Mouse (Mus musculus) G1E-ER4 (cell line): Measurements from ENCODE around the gene Slc45a1. TPM values are rescaled to one million over a fixed set of nuclear protein-coding genes. Genes with fewer than 3 reads are reported as not detected.

ENCODE experiments used
- GATA1 ChIP-seq: IDR thresholded peaks from one replicate; pipeline ENCODE4 v1.8.0; 2012; ENCODE audit warnings: low read length, inconsistent platforms
- polyA plus RNA-seq: library from polyadenylated mRNA; stranded (reverse); fragments of >175 nt; gene quantifications from 2 replicates; pipeline ENCODE4 v1.2.3, GENCODE M21; 2012

Slc45a1 gene
- polyA plus RNA-seq, 1 experiment = not detected

- TF ChIP-seq GATA1 = no peak
Observed at GRCm38 (mm10) chr4:150625425-150625824, 26.5 kb downstream of the Slc45a1 start.

DNA sequence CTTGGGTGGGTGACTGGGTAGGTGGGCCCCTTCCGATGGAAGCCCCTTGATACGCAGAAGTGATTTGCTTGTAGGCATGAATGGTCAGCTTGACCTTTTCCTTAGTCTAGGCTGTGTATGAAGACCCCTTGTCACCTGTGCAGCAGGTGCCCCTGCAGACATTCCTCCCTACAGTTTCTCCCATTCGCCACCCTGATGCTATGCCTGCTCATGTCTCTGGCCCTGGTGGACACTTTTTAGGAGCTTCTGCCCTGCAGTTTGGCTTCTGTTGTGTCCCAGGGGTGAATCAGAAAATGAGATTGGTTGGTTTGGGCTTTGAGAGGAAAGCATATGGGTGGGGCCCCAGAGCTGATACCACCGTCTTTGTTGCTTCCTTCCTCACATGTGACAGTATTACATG lies 27.0 kb downstream of the Slc45a1 start:
- no peak for TF ChIP-seq GATA1

GRCm38 (mm10) chr4:150624214-150624823 lies 27.7 kb downstream of the Slc45a1 start:
- TF ChIP-seq GATA1 = no peak

GRCm38 (mm10) chr4:150622641-150623040 lies 29.3 kb downstream of the Slc45a1 start:
- TF ChIP-seq GATA1 = no peak

DNA sequence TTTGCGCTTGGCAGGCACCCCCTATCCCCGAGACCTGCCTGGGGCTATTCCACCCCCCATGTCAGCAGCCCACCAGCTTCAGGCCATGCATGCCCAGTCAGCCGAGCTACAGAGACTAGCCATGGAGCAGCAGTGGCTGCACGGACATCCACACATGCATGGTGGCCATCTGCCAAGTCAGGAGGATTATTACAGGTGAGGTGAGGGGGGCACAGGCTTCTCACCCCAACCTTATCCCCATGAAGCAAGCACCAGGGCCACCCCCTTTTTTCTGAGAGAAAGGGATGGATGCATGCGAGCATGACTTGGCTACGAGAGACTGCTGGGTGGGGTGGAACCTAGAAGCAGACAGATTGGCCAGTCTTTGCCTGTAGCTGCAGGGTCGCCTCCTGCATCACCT lies 33.0 kb downstream of the Slc45a1 start:
- no peak for TF ChIP-seq GATA1

DNA sequence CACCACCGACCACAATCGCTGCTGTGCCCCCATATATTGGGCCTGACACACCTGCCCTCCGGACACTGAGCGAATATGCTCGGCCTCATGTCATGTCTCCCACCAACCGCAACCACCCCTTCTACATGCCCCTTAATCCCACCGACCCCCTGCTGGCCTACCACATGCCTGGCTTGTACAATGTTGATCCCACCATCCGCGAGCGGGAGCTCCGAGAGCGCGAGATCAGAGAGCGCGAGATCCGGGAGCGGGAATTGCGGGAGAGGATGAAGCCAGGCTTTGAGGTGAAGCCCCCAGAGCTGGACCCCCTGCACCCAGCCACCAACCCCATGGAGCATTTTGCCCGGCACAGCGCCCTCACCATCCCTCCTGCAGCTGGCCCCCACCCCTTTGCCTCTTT lies 35.1 kb downstream of the Slc45a1 start:
- no peak for TF ChIP-seq GATA1

DNA sequence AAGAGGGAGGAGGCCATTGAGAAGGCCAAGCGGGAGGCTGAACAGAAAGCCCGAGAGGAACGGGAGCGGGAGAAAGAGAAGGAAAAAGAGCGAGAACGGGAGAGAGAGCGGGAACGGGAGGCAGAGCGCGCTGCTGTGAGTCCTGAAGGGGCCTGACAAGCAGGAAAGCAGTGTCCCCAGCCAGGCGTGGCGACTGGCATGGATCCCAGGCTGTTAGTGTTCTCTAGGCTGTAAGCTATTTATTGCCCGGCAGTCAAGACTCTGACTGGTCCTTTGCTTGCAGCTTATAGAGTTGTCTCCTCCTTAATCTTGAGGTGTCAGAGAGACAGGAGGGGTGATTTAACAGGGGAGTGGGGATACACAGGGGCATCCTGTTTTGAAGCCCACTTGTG lies 35.9 kb downstream of the Slc45a1 start:
- TF ChIP-seq GATA1 = no peak

- no peak for TF ChIP-seq GATA1
Observed at GRCm38 (mm10) chr4:150615251-150616028, 36.5 kb downstream of the Slc45a1 start.

- no peak for TF ChIP-seq GATA1
Observed at GRCm38 (mm10) chr4:150613715-150614114, 38.3 kb downstream of the Slc45a1 start.

DNA sequence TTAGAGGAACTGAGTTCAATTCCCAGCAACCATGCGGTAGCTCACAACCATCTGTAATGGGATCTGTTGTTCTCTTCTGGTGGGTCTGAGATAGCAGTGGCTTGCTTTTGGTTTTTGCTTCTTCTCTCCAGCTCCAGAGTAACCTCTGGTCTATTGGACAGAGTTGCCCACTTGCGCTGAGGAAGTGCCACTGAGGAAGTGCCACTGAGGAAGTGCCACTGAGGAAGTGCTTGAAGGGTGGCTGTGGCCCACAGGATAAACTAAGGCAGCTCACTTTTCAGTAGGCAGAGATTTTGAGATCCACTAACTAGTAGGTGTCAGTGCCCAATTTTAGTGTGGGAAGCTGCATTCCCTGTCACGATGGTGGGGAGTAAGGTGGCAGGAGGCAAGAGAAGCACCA lies 43.3 kb downstream of the Slc45a1 start:
- no peak for TF ChIP-seq GATA1

- no peak for TF ChIP-seq GATA1
Observed at GRCm38 (mm10) chr4:150606449-150607161, 45.4 kb downstream of the Slc45a1 start.

- TF ChIP-seq GATA1 = no peak
Observed at GRCm38 (mm10) chr4:150605804-150606203, 46.2 kb downstream of the Slc45a1 start.

DNA sequence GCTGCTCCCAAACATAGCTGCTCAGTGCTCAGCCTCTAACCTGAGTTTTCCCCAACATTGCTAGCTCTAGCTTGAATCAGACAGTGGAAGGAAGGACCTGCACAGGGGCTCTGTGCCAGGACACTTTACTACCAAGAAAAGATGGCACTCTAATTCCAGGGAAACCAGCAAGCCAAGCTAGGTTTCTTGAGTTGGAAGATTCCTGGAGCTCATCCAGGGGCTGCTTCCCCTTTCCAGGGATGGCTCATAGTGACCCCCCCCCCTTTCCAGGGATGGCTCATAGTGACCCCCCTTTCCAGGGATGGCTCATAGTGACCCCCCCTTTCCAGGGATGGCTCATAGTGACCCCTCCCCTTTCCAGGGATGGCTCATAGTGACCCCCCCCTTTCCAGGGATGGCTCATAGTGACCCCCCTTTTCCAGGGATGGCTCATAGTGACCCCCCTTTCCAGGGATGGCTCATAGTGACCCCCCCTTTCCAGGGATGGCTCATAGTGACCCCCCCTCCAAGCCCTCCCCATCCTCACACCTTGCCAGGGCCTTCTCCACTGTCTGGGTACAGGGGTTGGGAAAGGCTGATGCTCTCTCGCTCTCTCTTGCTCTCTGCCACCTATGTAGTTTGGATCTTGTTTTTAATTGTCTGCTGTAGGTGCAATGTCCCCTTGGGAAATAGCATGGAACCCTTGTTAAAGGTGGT lies 48.5 kb downstream of the Slc45a1 start:
- no peak for TF ChIP-seq GATA1

DNA sequence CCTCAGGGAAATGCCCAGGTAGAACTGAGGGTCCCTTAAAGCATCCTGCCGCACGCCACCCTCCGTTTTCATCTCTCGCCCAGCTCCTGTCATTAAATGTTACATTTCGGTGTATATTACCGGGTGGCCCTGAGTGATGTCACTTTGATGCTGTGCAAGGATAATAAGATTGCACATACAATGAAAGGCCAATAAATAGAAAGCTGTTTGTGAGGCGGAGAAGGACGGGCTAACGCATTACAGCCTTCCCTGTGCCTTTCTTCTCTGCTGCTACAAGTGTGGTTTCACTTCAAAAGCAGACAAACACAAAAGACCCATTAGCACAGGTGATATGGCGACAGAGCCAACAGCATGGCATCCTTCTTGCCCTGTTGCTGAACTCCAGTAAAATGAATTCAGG lies 50.5 kb downstream of the Slc45a1 start:
- TF ChIP-seq GATA1 = no peak

DNA sequence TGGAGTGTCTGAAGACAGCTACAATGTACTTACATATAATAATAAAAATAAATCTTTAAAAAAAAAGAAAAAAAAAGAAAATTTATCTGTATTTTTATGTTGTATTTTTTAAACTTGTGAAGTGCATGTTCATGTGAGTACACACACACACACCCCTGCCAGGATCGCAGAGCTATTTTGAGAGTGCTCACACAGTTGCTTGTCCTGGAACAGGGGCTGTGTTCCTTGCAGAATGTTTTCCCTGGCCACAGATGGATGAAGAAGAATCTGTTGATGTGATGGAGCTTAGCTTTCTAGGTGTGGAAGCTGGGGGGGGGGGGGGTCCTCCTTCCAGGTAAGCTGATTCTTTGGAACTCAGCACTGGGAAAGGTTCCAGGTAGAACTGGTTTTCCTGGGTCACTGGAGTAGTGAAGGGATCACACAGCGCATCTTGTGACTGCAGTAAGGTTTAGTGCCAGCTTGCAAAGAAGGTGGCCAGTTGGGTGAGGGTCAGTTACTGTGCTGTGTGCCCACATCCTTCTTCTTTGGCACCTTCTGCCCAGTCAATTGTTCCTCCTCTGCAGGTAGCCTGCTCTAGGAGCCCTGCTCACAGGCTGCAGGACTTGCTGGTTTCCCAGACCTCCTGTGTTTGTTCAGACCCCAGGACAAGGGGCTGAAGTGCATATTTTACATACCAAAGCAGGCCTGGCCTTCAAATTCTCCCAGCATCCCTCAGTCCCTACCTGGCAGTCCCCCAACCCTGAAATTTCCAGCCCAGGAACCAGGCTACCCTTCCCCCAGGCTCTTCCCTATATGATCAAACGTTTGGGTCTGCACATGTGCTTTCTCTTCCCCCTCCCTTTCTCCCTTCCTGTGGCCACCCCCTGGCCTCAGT lies 52.6 kb downstream of the Slc45a1 start:
- no peak for TF ChIP-seq GATA1
